Mouse (Mus musculus): Measurements from ENCODE around the gene Zfp128.

GRCm38 (mm10) chr7:12835779-12836178 is 45.2 kb upstream of the Zfp128 start:
- TF ChIP-seq POLR2A (IDR thresholded peaks at IDR 0.05; ENCODE audit: control insufficient read depth, low read depth, low read length) (no peak), CTCF (IDR thresholded peaks at IDR 0.05; ENCODE audit: control insufficient read depth, insufficient read depth, insufficient replicate concordance, low read depth, low read length) (no peak)

Measured in testis, adult 2 months (tissue).